Mouse (Mus musculus): ENCODE measurements around the gene Vps45.

GRCm38 (mm10) chr3:96039857-96040662 lies 18.2 kb downstream of the Vps45 start:
- TF ChIP-seq CTCF (IDR thresholded peaks at IDR 0.05; ENCODE audit: insufficient read depth, low read depth, low read length) (no peak), POLR2A (IDR thresholded peaks at IDR 0.05; ENCODE audit: insufficient read depth, low read depth, low read length) (no peak)
